Mouse (Mus musculus) small intestine, adult 2 months (tissue): ENCODE measurements around the gene Mrrf. TPM values are rescaled to one million over a fixed set of nuclear protein-coding genes. Genes with fewer than 3 reads are reported as not detected.

ENCODE experiments used
- H3K27ac ChIP-seq: fragments of 200-500 bp; 2 replicates; pipeline ENCODE4 v1.5.1; 2012; ENCODE audit warnings: low read depth, low read length, control low read depth, inconsistent platforms; ENCODE audit not compliant: insufficient read depth
- H3K27me3 ChIP-seq: fragments of 200-500 bp; 2 replicates; pipeline ENCODE4 v1.6.1; 2012; ENCODE audit warnings: mild to moderate bottlenecking, moderate library complexity, low read length, inconsistent platforms; ENCODE audit not compliant: control insufficient read depth, insufficient read depth
- H3K36me3 ChIP-seq: fragments of 200-500 bp; 2 replicates; pipeline ENCODE4 v1.6.1; 2012; ENCODE audit warnings: mild to moderate bottlenecking, low read length, control low read depth, inconsistent platforms; ENCODE audit not compliant: control insufficient read depth, insufficient read depth
- H3K4me1 ChIP-seq: fragments of 200-500 bp; 2 replicates; pipeline ENCODE4 v1.6.1; 2012; ENCODE audit warnings: low read length, inconsistent platforms, mixed read lengths; ENCODE audit not compliant: control insufficient read depth, insufficient read depth, insufficient read length
- H3K4me3 ChIP-seq: fragments of 200-500 bp; 2 replicates; pipeline ENCODE4 v1.5.1; 2012; ENCODE audit warnings: low read depth, mild to moderate bottlenecking, control low read depth, inconsistent platforms, low read length, moderate library complexity
- CTCF ChIP-seq: fragments of 200-500 bp; IDR thresholded peaks from 2 replicates; pipeline ENCODE4 v1.5.1; 2012; ENCODE audit warnings: low read depth, mild to moderate bottlenecking, control low read depth, inconsistent platforms, low read length, moderate library complexity, mixed read lengths; ENCODE audit not compliant: insufficient replicate concordance, insufficient read length; ENCODE audit errors: extremely low read depth
- POLR2A ChIP-seq: fragments of 200-500 bp; IDR thresholded peaks from 2 replicates; pipeline ENCODE4 v1.6.1; 2012; ENCODE audit warnings: low read depth, mild to moderate bottlenecking, control low read depth, inconsistent platforms, low read length, moderate library complexity
- WGBS: fragments of 180-500 bp; shearing (Covaris S2); methylation state at CpG from one replicate; pipeline ENCODE4 v1.1.7; 2018; 5-methylcytosine and 5-hydroxymethylcytosine counted together
- polyA plus RNA-seq: library from polyadenylated mRNA; depleted of rRNA; stranded (reverse); fragments of >200 nt; gene quantifications from 2 replicates; pipeline ENCODE4 v1.2.3, GENCODE M21; 2012

Mrrf gene
- polyA plus RNA-seq, 1 experiment = 18.0 TPM

- no peak overlapping the region for H3K4me3 ChIP-seq
- H3K4me1 ChIP-seq = 0 out of 2 replicates have a peak, but pooled peaks cover 3% of the 10 kb centered on the region
- no peaks in the 10 kb centered on the region for H3K27me3 ChIP-seq
- TF ChIP-seq POLR2A (no peak), CTCF (no peak)
- WGBS = 68% methylated on average over 12 of the region's 12 CpGs
- H3K36me3 ChIP-seq = peaks cover 4% of the 10 kb centered on the region; the same call in 1 of the 2 replicates
- H3K27ac ChIP-seq = no peak overlapping the region
Observed at GRCm38 (mm10) chr2:36191098-36191941, 55.1 kb downstream of the Mrrf start.

GRCm38 (mm10) chr2:36197021-36197420 lies 60.8 kb downstream of the Mrrf start:
- Histone ChIP-seq H3K4me3 (no peak overlapping the region), H3K27me3 (no peaks in the 10 kb centered on the region), H3K4me1 (no peaks in the 10 kb centered on the region), H3K36me3 (no peaks in the 10 kb centered on the region), H3K27ac (no peak overlapping the region)
- 71% methylated on average over 3 of the region's 3 CpGs for WGBS
- TF ChIP-seq CTCF (no peak), POLR2A (no peak)

- Histone ChIP-seq H3K36me3 (no peaks in the 10 kb centered on the region), H3K27ac (no peak overlapping the region), H3K27me3 (peaks cover 11% of the 10 kb centered on the region), H3K4me3 (no peak overlapping the region), H3K4me1 (no peaks in the 10 kb centered on the region; the same call in none of the 2 replicates)
- TF ChIP-seq POLR2A (no peak), CTCF (no peak)
- 25% methylated on average over 20 of the region's 20 CpGs for WGBS
Observed at GRCm38 (mm10) chr2:36197919-36198881, 62.0 kb downstream of the Mrrf start.

GRCm38 (mm10) chr2:36198882-36199262 lies 62.7 kb downstream of the Mrrf start:
- peaks cover 3% of the 10 kb centered on the region for H3K4me1 ChIP-seq

GRCm38 (mm10) chr2:36200813-36201212 lies 64.6 kb downstream of the Mrrf start:
- no peak overlapping the region for H3K4me3 ChIP-seq
- H3K36me3 ChIP-seq = no peaks in the 10 kb centered on the region
- H3K27ac ChIP-seq = no peak overlapping the region
- 42% methylated on average over 2 of the region's 2 CpGs for WGBS
- peaks cover 17% of the 10 kb centered on the region for H3K27me3 ChIP-seq
- TF ChIP-seq CTCF = no peak
- TF ChIP-seq POLR2A = no peak
- H3K4me1 ChIP-seq = peaks cover 3% of the 10 kb centered on the region

More at GRCm38 (mm10) chr2:36198882-36199262, 62.7 kb downstream of the Mrrf start:
- no peak overlapping the region for H3K27ac ChIP-seq
- H3K4me3 ChIP-seq = no peak overlapping the region
- H3K27me3 ChIP-seq = peaks cover 16% of the 10 kb centered on the region
- 20% methylated on average over 3 of the region's 3 CpGs for WGBS
- TF ChIP-seq CTCF = no peak
- no peak for TF ChIP-seq POLR2A
- H3K36me3 ChIP-seq = no peaks in the 10 kb centered on the region

DNA sequence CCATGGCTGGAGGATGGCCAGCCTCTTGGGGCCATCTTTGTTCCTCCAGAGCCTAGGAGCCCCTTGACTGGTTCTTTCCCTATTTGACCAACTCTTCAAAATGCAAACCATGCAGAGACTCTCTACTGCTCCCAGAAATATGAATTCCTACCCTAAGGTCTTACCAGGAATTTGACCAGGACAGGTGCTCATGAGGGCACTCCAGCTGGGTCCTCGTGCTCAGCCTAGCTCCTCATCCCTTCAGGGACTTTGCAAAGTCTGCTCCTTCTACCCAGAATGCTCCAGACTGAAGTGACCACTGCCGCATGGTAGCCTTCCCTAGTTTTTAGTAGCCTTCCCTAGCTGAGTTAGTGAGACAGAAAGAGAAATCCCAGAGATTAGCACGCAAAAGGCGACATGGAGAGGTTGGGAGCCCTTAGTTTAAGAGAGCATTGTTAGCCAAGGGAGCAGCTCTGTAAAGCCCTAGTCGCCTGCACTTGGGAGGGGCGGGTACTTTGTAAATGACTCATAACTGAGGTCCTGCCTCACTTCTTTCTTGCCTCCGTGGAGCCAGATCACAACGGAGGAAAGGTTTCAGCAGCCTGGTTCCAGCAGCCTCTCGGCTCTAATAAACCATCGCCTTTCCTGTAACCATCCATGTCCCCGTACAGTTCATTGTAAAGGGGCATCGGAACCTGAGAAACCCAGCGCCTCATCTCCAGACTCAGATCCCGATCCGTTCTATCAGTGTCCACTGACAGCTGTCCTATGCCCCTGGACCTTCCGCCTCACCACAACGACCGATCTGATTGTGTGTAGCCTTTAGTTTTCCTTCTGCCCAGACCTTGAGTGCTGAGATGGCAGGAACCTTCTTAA lies 65.8 kb downstream of the Mrrf start:
- WGBS = 22% methylated on average over 18 of the region's 18 CpGs
- no peak overlapping the region for H3K4me3 ChIP-seq
- H3K36me3 ChIP-seq = no peaks in the 10 kb centered on the region
- no peak for TF ChIP-seq CTCF
- no peak for TF ChIP-seq POLR2A
- peaks cover 3% of the 10 kb centered on the region for H3K4me1 ChIP-seq
- H3K27ac ChIP-seq = no peak overlapping the region
- peaks cover 17% of the 10 kb centered on the region for H3K27me3 ChIP-seq
